Mouse (Mus musculus) layer of hippocampus, adult 8-10 months (tissue): ENCODE data around the gene Mettl23. TPM values are rescaled to one million over a fixed set of nuclear protein-coding genes. Genes with fewer than 3 reads are reported as not detected.

ENCODE experiments used
- DNase-seq, 2 experiments: peaks; one replicate each; pipeline ENCODE4 v3.0.0; 2022; ENCODE audit warnings: low spot score in 2 of 2
- total RNA-seq, 4 experiments: library from RNA; stranded (reverse); gene quantifications; 2 replicates each; pipeline ENCODE4 v1.2.4; 2022

Gene Mettl23
- 10 to 100 TPM; 23.0 to 33.2 (median 28.8) TPM for total RNA-seq

DNA sequence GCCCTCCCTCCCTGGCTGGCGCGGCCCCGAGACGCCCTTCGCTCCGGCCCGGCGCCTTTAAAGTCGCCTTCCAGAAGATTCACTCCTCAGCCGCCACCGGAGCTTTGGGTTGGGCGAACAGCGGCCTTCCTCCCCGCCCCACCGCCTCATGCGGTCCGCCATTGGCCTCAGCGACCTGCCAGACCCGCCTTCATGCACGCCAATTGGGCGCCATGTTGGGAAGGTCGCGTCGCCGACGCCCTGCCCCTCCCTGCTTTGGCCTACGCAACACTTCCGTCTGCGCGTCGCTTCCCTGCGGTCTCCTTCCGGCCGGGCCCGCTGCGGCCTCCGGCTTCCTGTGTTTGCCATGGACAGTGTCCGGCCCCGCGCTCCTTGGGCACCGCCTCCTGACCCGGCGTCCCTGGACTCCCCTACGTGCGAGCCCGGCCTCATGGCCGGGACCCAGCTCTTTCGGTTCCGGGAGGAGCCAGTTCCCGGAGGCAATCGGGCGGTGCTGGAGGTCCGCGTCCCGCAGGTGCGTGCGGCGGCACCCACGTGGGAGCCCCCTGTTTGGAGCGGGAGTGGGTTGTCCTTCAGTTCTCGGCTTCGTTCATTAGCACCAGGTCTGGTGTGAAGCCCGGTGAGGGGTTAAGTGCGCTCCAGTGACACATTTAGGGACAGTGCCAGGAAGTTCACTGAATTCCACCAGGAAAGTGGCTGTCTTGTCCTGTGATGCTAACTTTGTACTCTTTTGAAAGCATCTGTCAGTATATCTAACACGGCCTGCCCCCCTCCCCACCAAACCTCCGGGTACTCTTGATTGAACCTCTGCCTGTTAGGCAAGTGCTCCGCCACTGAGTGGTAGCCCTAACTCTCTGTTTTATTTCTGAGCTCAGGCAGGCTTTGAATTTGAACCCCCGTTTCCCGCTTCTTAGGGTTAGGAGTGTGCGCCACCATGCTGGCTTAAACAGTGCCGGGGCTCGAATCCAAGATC lies at the start of gene Mettl23, which contains the start of gene Jmjd6:
TSS of gene Mettl23 (plus strand) at position 18 of the 973 bp plus-strand sequence.
TSS of gene Jmjd6 (minus strand) at position 189 of the 973 bp plus-strand sequence.
- DNase-seq, result peak; percentile 97

DNA sequence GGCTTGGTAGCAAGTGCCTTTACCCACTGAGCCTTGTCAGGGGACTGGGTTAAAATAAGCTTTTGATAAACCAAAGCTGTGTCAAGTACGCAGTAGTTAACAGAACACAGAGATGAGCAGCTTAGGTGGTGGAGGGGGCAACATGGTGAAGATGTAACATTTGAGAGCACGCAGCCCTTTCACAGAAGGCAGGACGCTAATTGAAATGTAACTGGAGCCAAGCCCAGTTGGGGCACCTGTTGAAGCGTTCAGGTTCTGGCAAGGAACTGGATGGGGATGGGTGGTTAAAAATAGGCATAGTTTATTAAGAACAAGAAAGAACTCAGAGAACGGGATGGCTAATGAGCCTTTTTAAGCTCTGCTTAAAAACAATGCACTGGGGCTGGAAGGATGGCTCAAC lies 43.7 kb upstream of the Mettl23 start:
- no peak for DNase-seq

DNA sequence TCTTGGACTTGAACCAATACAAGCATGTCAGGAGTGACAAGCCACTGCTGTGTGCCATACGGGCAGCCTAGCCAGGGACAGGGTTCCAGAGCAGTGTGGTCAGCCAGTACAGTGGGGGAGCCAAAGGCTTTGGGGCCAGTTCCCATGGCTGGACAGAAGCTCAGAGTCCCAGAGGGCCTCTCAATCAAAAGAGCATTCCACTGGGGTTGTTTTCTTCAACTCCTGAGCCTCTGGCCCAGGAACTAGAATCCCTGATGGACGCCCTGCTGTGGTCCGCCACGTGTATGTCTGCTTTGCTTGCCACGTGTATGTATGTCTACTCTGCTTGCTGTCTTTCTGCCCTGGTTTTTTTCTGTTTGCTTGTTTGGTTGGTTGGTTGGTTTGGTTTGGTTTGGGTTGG lies 42.0 kb upstream of the Mettl23 start:
- no peak for DNase-seq

DNA sequence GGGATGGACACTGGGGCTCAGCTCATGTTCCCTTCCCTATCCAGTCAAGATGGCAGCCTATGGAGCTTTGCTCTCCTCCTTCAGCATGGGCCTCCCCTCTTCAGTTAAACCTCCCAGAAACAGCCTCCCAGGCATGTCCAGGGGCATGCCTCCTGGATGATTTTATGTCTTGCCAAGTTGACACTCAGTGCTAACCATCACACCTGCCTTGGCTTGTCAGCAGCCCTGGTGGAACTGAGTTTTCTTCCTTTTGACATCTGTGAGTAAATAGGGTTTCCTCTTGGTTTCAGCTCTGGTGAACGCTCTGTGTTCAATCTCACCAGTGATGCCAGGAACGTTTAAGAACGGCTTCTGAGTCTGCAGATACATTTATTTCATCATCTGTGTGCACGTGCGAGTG lies 40.4 kb upstream of the Mettl23 start:
- DNase-seq, result no peak

DNA sequence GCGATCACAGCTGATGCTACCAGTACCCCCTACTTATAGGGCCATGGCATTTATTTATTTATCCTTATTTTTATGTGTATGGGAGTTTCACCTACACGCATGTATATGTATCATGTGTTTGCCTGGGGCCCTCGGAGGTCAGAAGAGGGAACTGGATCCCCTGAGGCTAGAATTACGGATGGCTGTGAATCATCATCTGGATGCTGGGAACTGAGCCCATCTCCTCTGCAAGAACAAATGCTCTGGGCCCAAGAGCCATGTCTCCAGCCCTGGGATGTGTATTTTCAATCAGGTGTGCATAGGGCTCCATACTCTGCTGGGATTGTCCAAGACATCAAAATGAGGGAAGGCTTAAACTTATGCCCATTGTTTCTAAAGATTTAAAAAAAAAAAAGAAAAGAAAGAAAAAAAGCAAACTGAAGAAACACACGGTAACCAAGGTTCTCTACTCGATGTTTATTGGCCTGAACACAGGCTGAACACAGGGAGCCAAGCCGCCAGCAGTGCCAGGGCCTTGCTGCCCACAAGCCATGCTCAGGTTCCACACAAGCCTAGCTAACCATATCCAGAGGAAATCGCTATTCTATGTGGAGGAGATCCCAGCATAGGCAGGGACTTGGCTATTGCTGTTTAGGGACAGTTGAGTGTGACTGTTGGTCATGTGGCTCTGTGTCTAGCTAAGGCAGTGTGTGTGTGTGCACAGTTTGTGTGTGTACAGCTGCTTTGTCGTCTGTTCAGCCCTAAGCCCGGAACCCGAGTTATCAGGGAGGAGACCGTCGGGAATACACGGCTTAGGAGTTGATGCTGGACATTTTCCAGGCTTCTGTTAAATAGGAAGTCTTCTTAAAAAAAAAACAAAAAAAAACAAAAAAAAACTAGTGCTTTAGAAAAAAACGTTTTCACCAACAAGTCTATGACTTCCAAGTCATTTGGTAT lies 36.7 kb upstream of the Mettl23 start:
- no peak for DNase-seq

DNA sequence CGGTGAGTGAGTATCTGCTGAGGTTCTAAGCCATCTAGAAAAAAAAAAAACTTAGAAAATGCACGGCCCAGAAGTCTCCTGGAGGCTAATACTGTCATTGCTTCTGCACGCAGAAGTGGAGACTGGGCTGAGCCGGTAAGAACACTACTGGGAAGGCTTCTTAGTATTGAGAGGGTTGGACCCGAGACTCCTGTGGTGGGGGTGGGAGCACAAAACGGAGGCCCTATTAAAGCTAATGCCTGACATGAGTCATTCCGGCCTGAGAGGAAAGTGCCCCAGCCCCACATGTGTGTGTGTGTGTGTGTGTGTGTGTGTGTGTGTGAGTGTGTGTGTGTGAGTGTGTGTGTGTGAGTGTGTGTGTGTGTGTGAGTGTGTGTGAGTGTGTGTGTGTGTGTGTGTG lies 36.0 kb upstream of the Mettl23 start:
- no peak for DNase-seq

DNA sequence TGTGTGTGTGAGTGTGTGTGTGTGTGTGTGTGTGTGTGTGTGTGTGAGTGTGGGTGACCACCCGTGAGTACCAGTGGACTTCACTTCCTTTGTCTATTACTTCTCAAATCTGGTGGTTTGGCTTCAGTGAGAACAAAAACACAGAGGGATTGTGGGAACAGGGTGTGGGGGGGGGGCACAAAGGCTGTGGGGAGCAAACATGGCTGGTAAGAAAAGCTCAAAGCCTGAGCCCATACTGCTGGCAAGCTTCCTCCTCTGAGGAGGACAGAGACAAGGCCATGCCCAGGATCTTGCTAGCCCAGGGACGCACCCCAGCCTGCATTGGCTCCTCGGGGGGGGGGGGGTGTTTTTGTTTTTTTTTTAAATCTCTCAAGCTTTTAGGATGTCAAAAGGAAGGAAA lies 35.6 kb upstream of the Mettl23 start:
- no peak for DNase-seq

DNA sequence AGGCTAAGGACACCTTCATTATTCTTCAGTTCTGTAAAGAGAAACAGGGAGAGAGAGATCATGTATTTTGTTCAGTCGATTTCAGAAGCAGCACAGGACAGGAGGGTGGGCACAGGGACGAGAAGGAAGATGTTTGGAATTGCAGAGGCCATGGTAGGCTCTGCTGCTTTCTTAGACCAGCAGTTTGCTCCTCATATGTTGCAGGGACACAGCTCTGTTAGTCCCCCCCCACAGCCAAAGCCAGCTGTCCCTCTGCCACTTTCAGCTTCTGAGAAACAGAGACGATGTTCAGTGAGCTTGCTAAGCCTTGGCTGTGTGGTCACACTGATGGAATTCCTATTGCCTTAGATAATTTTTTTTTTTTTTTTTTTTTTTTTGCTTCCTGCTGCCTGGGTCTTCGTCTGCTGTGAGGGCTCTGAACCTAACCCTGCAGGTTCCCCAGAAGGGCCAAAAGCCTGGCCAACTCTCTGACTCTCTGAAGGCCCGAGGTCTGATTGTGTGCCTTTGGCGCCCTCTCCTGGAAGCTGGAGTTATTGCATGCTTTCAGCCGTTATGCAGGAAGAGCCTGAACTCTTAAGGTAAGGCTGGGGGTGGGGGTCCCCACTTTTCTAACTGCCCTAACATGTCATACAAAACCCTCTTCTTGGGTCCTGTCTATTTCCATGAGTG lies 35.0 kb upstream of the Mettl23 start:
- peak; percentile 76 to 89 for DNase-seq

DNA sequence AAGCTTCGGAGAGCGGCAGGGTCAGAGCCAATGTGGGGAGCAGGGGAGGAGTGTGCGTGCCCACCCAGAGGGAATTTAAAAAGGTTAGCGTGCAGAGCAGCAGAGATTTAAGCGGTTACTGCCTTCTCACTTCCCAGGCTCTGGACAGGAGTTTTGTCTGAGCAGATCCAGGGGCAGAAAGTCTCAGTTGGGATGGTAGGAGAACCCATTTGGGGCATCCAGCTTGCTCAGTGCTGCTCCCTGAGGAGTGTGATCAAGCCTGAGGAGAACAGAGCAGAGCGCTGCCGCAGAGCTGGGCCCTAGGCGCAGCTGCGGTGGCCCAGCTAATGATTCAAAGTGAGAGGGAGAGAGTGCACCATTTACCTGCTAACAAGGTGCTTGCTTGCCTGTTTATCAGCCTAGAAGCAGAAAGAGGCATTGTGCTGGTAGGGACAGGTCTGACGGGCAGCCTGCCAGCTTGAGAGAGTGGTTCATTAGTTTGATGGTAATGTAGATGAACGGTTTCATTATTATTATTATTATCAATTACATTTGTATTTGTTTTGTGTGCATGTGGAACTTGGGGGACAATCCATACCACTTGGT lies 34.2 kb upstream of the Mettl23 start:
- DNase-seq, result no peak

DNA sequence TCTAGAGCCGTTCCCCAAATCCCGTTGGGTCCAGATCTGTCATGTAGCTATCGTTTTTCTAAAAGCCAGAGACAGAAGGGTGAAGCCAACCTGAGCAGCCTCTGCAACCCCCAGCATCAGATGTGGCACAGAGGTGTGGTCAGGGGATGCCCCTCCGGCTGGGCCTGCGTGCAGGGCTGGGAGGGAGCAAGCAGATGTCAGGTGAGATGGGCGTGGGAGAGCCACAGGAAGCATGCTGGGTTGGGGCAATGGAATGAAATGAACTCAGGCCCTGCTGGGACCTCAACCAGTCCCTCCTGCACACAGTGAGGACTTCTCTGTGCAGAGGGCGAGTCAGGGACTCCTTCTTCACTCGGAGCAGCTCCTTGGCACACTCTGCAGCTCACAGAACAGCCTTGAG lies 33.6 kb upstream of the Mettl23 start:
- no peak for DNase-seq

DNA sequence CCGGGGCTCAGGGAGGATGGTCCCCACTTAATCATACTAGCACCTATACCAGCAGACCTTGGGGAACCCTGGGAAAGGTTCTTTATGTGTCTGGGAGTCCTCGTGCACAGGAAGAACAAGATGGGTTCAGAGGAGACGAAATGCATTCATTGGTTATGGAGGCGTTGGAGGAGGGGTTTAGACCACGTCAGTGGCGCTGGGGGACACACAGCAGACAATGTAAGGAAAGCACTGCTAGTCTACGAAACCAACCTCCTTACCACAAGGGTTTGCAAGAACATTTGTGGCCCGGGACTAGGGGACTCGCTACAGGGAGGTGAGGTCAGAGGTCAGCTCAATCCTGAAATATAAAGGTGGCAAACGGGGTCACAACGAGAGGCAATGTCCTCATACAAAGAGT lies 32.5 kb upstream of the Mettl23 start:
- DNase-seq, result no peak

DNA sequence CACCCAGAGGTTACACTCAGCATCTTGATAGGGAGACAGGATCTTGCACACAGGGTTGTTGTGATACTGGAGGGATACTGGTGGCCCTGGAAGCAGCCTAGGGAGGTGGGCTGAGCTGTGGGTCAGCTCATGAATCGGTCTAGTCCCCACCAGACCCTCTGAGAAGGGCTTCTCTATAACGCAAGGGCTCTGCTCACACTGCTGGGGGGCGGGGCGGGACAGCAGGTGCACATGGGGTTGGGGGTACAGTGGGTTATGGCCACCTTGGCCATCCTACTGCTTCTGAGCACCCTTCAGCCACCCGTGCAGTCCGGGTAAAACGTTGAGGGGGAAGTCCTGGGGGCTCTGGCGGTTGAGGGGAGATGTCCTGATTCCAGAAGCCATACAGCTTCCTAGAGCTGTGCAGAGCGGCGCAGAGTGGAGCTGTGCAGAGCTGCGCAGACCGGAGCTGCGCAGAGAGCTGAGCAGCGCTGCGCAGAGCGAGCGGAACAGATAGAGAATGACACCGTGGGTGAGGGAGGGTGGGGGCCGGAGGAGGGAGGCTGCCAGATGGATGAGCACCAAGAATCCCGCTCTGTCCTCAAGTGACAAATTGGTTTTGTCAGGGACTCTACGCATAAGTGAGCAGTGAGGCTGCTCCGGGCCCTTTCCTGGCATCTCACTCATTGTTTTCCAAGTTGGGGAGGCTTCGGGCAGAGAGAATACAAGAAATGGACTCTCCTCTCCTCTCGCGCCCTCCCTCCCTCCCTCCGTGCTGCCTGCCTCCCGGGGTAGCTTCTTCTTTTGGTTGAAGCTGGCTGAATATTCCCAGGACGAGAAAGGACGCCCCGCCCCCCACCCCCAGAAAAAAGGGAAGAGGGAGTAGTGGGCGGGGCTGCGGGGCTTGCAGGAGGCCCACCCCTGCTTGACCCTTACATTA lies 31.8 kb upstream of the Mettl23 start:
- peak; percentile 73 to 77 for DNase-seq

DNA sequence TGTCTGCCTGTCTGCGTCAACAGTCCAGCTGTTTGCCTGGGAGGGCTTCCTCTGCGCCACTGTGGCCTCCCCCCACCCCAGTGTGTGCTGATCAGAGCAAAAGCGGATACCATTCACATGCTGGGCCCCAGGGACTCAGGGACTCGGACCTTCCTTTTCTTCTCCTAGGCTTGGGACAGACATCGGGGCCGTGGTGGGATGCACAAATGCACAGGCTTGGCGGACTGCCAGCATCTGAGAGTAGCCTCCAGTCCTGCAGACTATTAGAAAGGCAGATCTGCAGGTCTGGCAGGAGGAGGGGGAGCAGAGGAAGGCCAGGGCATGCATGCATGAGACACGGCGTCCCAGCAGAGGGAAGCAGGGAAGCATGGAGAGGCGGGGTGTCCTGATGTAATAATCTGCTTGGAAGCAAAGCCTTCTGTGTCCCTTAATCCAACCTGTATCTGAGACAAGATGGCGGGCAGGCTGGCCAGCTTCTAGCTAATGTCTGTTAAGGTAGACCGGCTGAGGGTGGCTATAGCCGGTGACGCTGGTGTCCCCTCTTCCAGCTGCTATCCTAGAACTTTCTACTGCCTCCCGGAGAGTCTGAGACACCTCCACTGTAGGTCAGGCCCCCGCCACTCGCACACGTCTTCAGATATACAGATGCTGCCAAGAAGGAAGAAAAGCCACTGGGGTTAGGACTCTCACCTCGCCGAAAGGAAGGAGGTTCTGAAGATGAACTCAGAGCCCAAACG lies 30.1 kb upstream of the Mettl23 start:
- DNase-seq, result no peak

DNA sequence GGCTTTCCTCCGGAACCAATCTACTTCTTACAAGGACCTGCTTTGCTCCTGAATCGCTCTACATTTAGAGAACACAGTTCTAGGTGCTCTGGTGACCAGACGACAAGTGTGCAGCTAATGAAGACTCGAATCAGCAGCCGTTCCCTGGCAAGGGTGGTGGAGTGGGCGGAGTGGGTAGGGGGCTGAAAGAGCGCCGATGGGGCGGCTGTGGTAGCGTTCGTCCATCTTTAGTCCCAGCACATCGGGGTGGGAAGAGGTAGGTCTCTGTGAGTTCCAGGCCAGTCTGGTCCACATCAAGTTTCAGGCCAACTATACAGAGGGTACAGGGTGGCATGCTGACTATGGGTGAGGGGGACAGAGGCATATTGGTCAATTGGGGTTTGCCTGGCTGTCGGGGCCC lies 29.5 kb upstream of the Mettl23 start:
- no peak for DNase-seq

DNA sequence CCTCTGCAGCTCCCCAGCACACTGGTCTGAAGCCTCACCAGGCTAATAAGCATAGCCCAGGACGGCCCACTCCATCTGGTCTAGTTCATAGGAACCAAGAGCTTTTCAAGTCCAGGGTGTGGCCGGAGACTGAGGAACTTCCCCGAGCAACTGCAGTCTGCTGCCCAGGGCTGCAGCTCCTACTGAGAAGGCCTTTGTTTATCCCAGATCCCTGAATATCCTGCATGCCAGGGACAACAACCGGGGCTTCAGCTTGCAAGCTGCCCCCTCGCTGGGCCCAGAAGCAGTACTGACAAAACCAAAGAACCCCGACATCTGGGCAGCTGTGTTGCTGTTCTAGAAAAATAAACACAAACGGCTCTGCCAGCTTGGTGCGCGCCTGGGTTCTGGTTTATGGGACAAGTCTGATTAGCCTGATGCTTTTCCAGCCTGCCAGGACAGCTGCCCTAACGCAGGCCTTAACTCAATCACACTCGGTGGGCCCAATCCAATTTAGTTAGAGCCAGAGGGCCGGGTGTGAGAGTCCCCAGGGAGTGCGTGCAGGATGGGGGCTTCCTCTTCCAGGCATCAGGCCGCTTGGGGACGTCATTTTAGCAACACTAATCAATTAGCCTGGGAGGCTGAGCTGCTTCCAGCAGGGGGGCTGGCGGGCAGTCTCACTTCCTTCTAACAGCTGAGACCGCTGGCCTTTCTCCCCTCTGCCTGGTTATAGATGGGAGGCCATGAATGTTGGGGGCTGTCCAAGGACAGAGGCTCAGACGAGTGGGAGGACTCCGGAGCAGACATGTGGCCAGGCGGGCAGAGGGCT lies 28.8 kb upstream of the Mettl23 start:
- DNase-seq, result no peak

DNA sequence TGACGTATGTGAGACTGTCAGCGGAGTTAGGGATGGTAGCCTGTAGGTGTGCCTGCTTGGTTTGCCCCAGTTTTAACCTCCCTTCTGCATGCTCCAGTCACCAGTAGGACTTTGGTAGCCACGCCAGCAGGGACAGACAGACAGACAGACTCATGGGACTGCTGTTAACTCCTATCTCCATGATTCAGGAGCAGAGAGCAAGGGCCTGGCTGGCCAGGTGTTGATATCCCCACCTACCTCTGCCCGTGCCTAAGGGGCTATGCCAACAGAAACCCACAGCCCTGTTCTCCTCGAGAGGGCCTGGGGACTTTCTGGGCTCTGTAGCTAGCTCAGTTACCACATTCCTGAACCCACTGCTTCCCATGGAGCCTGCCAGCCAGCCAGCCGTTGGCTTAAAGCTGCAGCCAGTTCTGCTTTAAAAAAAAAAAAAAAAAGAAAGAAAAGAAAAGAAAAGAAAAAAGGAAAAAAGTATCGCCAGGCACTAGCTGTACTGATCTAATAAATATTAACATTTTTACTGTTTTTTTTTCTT lies 28.1 kb upstream of the Mettl23 start:
- DNase-seq, result no peak

DNA sequence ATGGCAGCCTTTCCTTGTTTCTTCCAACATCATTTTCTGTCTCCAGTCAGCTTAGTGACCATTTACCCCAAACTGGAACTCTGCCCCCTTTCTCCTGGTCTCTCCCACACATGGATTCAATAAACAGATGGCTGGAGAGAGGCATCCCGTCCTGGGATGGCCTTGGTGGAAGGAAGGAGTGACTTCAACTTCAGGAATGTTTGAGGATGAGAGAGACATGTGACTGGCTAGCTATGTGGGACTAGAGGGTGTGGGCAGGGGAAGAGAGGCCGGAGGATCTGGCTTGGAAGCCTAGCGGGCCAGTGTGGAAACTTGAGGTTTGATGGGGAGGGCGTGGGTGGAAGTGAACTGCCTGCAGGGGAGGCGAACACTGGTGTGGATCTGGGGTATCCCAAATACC lies 26.3 kb upstream of the Mettl23 start:
- DNase-seq, result no peak

DNA sequence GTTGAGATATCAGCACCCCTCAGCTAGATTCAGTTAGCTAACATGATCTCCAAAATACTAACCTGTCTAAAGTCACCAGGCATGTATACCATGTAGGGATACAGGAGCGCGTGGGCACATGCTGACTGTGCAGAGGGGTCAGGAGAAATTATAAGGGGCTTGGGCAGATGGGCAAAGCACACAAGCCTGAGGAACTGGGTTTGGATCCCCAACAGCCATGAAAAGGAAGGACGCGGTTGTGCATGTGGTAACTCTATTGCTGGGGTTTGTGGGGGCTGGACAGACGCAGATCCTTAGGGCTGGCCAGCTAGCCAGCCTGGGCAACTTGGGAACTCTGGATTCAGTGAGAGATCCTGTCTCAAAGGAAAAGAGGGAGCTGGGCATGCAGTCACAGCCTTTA lies 25.5 kb upstream of the Mettl23 start:
- no peak for DNase-seq
